Mouse (Mus musculus) embryo, embryonic 9.5 days (tissue): Measurements from ENCODE around the gene Cant1.
A peak's percentile ranks its signal among the peaks of the same experiment; 100 is the strongest.

Experiments used
- DNase-seq: peaks from one replicate; pipeline ENCODE4 v3.0.0-alpha.2; 2017; ENCODE audit errors: extremely low spot score

The Cant1 gene

DNA sequence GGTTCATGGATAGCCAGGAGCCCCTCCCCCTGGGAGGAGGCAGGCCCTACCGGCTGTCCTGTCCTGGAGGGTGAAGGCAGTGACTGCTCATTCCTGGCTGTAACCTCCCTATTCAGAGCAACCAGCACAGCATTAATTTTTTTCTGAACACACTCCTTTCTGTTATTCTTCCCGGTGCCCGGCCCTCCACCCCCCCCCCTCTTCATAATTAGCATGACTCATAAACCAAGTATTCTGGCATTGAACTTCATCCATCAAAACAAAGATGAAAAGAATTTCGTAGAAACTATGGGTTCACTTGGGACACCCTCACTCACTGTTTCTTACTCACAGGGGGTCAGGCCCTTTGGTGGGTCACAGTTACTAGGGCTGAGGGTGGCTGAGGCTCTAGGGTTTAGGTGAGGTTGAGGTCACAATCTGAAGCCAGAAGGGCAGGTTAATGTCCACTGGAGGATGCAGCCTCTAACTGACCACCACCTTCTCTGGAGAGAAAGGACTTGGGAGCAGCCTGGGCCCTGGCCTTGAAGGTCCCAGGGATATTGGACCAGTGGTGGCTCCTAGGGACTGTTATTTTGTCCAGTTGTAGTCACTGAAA lies 11.5 kb upstream of the Cant1 start:
- no peak for DNase-seq

DNA sequence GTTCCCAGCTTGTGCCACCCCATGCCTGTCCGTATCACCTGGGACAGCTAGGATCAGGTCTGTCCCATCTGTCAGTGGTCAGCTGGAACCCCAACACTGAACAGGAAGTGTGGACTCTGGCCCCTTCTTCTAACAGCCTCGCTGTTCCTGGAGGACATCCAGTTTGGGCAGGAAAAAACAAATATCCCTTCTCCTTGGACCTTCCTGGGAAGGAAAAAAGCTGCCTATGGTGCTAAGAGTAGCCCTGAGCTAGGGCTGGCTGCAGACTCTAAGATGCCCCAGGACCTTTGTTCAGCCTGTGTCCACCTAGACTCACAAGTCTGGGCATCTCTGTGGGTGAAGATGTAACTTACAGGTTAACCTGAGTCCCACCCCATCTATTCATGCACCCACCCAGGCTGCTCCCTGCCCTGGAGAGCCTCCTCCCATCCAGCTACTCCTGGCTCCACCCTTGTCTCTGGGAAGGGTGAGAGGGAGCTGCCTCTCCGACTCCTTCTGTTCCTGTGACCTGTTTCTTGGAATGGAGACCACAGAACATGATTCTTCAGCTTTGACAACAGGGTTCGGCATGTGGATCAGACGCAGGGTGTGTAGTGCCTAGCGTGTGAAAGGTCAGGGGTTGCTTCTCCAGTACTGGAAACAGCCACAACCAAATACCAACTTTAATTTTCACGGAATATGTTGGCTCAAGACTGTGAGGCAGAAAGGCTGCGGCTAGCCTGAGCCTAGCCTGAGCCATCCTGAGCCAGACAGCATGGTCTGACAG lies 10.2 kb upstream of the Cant1 start:
- no peak for DNase-seq

DNA sequence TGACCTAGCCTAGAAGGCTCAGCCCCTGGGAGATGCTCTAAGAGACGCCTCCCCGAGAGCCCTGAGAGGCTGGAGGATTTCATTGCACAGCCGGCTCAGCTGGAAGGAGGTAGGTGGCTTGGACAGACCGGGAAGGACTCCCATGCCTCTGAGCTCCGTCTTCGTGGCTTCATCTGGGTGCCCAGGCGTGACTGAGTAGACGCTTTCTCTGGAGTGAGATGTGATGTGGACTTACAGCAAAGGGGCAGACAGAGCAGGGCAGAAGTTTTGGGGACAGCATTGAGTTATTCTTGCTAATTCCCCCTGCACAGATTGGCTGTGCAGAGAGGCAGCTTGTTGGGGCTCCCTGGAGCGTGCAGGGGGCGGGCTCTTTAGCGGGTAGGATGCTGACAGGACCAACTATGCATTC lies 9.6 kb upstream of the Cant1 start:
- no peak for DNase-seq

DNA sequence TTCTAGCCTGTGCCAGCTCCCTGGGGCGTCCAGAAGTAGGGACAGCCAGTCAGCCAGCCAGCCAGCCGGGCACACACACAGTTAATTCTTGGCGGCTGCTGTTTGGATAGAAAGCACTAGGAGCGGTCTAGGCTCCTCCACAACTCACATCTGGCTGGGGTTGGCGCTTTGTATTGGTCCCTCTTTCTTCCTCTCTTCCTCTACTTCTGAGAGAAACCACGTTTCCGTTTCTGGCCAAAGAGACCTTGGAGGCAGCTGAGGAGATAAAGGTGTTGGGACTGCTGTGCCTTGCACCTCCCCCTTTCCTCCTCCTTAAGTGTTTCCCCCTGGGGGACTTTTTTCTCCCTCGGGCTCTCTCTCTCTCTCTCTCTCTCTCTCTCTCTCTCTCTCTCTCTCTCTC lies 9.1 kb upstream of the Cant1 start, which contains the start of gene C1qtnf1:
Gene C1qtnf1, plus strand, starts transcription at position 218 of the 400 bp plus-strand sequence.
- DNase-seq, result no peak

DNA sequence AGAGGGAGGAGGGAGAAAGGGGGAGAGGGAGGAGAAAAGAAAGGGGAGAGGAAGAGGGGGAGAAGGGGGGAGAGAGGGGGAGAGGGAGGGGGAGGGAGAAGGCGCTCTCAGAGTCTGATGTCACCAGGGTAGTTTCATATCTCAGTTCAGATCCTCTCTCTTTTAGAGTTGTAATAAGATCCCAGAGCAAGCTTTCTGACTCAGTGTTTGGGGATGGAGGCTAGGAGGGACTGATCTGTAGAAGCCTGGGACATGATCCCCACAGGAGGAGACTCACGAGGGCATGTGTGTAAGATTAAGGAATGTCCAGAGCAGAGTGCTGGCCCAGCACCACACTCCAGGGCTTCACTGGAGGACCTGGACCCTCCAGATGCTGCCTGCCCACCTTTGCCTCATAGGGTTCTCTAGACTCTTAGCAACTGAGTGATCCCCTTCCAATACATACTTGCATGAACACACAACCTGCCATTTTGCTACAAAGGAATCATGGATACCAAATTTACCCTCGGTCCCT lies 8.4 kb upstream of the Cant1 start:
- no peak for DNase-seq

DNA sequence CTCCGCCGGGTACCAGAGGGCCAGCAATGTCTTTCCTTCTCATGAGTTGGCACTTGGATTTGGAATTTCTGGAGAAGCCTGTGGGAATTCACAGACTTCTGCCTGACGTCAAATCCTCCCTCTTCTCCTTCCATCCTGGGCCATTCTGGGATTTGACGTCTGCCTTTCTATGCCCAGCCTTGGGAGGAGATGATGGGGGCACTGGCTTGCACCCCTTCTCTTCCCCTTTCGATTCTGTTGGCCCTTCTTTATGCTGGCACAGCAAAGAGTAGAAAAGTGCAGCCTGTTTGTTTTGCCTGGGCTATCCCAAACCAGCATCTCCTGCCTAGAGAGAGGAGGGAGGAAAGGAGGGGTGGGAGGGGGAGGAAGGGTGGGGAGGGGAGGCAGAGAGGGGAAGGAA lies 7.9 kb upstream of the Cant1 start:
- no peak for DNase-seq

DNA sequence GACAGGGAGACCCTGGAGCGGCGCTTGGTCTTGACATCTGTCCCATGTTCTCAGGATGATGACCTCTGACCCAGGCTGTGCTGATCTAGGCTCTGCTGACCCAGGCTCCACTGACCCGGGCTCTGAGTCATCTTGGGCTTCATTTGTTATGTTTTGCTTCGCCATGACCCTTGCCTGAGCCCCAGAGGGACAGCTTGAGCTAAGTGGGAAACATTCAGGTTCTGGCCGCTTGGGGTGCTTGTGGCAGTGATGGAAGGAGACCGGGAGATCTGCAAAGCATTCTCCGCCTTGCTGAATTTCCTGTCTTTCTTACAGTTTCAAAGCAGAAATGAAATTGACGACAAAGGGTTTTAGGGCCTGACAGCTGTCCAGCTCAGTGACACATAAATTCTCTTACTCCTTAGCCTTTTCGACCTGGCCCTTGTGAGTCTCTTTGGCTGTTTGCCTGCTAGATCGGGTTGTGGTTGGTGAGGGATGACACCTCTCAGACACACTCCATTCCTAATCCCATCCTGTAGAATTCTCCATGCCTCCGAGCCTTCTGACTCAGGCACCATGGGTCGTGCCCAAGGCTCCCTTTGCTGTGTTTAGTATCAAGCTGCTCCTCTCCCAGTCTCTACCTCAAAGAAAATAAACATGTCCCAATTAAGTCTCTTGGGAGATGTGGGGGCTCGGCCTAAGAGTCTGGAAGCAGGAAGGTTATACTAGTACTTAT lies 5.9 kb upstream of the Cant1 start:
- no peak for DNase-seq

DNA sequence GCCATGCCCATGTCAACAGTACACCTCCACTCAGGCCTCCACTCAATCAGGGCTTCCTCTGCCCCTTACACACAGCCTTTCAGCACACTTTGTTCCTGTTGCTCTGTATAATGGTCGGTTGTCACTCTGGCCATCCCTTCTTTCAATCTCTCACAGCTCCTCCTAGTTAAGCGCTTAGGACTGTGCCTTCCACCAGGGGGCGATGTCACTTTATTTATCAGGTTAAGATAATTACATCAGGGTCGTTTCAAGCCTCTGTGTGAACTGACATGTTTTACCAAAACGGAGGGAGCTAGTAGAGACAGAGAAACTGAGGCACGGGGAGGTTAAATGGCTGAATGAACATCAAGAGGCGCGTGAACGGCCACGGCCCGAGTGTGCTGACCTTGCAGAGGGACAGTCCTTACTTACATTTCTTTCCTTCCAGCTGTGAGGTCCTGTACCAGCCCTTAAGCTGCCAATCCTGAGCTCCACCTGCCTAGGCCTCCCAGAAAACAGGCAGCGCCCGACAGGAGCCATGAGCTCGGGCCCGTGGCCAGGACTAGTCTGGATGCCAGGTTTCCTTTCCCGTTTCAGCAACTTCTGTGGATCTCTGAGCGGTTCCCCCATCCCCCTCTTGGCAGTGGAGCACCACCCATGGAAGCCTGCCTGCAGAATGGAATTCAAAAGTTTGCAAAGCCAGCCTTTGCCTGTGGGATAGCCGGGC lies 4.5 kb upstream of the Cant1 start:
- DNase-seq, result peak; percentile 82

DNA sequence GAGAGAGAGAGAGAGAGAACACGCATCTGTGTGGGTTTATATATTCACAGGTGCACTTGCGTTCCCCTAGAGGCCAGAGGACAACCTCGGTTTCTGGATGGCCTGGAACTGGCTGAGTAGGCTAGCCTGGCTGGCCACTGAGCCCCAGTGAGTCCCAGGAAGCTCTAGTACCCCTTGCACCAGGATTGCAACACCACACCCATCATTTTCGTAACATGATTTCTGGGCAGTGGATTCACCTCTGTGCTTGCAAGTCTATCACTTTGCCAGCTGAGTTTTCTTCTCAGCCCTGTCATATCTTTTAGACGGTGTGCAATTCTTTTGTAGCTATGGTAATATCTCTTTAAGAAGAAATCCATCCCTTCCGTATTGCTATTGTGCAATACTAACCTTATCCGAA lies 1.4 kb upstream of the Cant1 start:
- DNase-seq, result no peak

DNA sequence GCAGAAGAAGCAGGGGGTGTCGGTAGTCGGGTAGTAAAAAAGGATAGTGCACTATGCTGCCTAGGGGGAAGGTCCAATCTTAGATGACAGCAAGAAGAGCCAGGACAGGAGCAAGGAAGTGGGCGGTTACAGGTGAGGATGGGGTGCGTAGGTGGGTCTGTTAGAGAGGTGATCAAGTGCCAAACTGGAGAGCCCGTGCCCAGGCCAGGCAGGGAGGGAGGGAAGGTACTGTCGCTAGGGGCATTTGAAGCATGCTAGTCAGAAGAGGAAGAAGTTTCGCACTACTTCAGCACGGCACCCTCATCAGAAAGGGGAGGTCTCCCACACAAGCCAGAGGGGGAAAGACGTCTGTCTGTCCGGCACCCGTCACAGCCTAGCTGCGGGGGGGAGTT lies 448 bp downstream of the Cant1 start:
- no peak for DNase-seq

DNA sequence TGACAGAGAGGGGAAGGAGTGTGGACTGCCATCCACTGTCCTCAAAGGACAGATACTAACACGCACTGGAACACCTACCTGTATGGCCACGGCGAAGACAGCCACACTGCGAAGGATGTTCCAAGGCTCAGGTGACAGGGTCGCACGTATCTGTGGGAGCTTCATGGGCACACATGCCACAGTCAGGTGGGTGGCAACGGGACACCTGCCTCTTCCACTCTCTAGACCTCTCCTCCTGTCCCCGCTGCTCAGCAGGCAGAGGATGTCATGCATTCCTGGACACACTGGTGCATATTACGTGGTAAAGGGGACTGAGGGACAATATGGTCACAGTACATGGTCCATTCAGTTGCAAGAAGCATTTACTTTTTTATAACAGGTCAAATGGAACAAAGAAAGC lies 1.4 kb downstream of the Cant1 start:
- DNase-seq, result no peak

DNA sequence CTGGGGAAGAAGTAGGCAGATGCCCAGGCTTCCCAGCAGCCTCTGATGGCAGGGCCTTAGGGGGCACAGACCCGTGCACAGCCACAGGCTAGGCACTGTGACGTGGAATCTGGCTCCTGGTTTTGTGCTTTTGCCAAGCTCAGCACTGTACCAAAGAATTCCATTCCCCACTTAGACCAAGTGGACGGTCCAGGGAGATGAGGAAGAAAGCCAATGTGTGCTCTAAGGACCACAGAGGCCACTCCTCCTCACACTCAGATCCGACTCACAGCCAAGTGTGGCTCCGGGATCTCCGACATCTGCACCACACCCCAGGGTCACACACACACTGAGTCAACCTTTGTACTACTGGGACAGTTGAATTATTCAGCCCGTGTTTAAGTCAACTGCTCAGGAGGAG lies 2.8 kb downstream of the Cant1 start:
- DNase-seq, result no peak

DNA sequence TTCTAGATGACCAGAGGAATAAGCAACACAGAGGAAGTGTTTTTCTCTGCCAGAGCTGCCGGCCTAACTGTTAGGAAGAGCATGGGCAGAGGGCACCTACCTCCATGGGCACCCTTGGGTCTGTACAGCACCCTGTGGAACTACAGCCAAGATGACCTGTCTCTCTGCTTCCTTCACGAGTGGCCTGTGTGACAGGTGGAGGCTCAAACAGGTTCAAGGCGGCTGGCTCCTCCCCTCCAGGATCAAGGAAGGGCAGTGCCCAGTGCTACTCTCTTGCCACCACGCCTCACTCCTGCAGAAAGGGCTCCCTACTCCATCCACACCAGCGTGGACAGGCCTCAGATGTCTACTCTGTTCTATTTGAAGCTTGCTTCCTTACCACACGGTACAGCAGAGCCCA lies 3.3 kb downstream of the Cant1 start:
- DNase-seq, result no peak

DNA sequence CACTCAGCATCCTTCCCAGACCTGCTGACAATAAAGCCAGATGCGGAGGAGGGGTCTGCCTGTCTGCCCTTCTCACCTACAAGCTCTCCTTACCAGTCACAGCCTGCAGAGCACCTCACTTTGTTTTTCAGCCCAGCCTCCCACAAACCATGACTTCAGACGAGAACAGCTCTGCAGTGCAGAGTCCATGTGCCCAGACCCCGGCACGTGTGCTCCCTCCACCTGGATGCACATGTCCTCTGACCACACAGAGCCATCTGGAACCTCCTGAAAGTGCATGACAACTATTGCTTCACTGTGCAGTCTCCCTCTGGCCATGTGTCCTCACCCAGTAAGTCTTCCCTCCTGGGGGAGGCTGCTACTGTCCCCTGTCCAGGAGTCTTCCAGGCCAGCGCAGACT lies 4.6 kb downstream of the Cant1 start:
- DNase-seq, result no peak

DNA sequence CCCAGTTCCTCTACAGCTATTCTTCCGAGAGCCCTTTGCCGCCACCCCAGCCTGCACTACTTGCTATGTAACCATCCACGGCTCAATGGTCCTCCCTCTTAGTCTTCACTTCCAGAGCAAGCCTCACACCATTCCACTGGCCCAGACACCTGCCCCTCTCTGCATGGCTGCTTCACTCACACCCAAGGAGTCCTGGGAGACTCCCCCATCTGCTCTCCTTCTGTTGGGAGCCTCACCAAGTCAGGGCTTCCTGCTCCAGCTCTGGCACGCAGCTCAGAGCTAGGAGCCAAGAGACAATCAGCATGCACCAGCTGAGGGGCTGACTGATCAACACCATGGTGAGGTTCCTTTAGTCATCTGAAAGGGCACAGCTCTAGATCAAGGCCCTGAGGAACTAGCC lies 5.8 kb downstream of the Cant1 start:
- DNase-seq, result no peak

DNA sequence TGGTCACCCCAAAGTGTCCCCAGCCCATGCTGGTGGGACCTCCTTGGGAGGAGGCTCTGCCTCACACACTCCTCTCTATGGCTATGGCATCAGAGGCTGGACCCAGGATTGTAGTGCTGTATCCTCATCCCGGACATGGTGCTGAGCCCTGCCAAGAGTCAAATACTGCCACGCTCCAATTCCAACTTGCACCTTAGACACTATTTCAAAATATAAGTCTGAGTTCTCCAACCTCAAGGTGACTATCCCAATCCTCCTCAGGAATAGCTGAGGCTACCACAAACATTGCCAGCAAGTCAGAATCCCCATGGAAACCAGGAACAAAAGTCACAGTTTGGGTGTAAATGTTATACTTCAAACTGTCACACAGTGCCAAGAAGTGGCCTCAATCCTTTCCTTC lies 6.3 kb downstream of the Cant1 start:
- DNase-seq, result no peak

DNA sequence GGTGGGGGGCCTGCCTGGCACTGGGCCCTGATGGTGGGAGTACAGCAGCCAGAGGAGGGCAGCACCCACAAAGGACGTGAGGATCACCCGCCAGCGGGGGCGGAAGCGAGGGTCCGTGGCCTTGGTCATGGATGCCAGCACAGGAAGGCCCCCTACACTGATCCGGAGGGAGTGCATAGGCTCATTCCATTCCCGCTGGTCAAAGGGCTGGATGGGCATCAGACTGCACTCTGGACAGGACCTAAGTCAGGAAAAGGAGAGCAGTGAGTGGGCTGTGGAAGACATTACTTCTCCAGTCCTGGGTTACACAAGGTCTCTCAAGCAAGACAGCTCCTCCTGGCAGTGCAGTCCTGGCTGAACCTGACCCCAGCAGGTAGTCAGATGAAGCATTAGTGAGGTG lies 7.6 kb downstream of the Cant1 start:
- no peak for DNase-seq

DNA sequence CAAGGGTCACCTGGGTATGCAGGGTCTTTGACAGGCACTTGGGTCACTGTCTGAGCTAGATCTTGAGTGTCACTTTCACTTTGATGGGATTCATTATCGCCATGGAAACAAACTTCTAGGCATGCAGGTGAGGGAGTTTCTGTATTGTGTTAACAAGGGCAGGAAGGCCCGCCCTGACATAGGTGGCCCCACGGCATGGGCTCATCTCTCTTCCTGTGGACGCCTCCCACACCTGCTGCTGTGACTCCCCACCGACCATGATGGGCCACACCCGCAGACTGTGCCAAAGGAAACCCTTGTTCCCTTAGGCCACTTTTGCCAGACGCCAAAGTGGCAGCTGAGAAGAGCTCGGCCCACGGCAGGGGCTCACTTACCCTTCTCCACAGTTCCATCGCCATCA lies 8.4 kb downstream of the Cant1 start:
- no peak for DNase-seq

DNA sequence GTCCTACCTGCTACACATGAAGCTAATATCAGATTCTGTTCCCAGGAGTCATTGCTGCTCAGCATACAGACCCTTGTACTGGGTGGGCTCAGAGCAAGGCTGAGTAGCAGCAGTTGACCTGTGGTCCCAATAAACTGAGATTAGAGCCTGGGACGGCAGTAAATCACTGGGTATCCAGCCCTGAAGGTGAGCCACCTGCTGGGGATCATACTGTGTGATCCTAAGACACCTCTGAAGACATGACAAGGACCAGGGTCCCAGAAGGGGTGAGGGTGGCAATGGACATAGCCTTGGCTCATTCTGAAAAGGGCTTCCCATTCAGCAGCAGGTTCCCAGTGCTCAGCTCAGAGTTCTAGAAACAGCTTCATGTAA lies 8.8 kb downstream of the Cant1 start:
- DNase-seq, result no peak

DNA sequence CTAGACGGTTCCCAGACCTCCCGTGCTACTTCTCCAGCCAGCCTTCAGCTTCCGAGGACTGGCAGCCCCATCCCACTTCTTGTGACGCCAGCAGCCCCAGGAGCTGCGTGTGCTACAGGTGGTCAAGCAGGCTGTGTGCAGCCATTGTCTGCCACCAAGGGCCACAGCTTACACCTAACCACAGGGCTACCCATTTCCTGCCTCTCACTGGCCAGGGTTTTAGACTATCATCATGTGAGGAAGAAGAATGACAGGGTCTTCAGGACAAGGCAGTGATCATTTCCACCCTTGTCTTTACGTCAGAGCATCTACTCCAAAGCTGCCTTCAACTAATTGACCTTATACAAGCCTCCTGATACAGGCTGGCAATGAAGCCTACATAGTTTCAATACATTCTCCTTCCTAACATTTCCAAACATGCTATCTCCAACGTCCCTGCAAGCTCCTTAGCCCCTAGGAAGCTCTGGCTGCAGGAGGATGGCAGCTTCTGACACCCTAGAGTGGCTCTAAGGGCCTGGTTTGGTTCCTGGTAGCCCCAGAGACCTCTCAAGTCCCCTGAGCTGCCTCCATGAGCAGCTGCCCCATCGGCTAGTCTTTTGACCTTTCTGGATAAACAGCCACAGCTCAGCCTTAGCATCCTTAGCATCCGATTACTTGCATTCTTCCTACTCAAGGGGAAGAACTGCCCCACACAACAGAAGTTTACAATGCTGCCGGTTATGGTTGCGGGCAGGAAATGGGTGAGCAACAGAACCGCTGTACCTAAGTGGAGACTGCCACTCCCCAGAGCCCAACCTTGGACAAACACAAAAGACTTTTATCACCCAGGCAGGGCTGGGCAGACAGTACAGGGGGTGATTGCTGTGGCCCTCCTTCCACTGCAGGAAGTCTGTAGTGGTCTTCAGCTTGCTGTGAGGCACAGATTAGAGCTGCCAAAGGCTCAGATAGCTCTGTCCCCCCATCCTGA lies 9.5 kb downstream of the Cant1 start:
- DNase-seq, result no peak

DNA sequence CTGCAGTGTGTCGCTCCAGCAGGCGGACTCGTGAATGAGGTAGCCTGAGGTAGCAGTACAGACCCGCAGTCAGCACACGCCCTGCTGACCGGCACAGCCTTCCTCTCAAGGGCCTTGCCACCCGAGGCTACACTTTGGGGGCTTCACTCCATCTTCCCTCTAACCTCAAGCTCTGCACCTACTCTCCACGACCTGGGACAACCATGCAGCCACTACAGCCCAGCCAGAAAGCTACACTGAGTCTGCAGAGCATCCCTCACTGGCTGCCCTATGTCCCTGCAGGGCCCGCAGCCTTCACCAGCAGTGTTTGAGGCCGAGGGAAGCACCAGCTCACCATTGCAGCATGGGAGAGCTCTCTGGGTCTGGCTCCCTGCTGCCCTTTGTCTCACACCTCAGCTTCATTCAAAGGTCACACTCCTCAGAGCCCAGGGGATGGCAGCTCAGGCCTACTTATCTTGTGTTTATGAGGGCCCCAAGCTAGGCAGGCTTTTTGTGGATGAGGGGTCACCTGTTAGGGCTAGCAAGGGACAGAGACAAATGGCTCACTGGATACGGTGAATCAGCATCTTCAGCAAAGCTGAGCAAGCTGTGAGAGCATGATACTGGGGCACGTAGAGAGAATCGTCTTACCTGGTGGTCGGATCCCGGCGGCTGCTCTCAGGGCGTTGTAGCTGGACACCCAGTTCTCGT lies 10.7 kb downstream of the Cant1 start:
- DNase-seq, result no peak
